Mouse (Mus musculus) lung, postnatal 0 days (tissue): ENCODE data around the gene Abhd2.

Experiments used
- CTCF ChIP-seq: IDR thresholded peaks from 2 replicates; pipeline ENCODE4 v1.5.1; 2016; ENCODE audit warnings: antibody characterized with exemption, mild to moderate bottlenecking
- EP300 ChIP-seq: IDR thresholded peaks from 2 replicates; pipeline ENCODE4 v1.6.1; 2016; ENCODE audit warnings: antibody characterized with exemption, mild to moderate bottlenecking, control low read depth

DNA sequence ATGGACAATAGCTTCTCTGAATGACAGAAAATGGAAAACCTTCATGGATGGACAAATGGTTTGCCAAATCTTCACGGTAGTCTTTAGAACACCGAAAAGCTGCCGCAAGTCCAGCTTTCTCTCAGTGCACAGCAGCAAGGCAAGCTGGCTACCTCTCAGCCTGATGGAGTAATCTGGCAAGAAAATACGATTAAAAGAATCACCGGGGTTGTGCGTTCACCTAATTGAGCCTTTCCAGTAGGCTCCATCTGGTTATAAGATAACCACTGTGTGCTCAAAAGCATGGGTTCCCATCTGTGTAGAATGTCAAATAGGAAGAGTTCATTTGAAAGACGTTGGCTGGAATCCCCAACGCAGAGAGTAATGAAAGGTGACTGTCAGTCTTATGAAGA, 11.9 kb downstream of the Abhd2 start:
- TF ChIP-seq CTCF (no peak), EP300 (no peak)
